Mouse (Mus musculus) heart, adult 9 months (tissue): ENCODE measurements around the gene Zzz3.

Experiments
- DNase-seq, 2 experiments: peaks; one replicate each; pipeline ENCODE4 v3.0.0; 2022; ENCODE audit warnings: low spot score in 2 of 2

The Zzz3 gene

GRCm38 (mm10) chr3:152494667-152495360 lies 99.5 kb downstream of the Zzz3 start:
- DNase-seq = no peak

- no peak for DNase-seq
These were observed 100.2 kb downstream of the Zzz3 start for GRCm38 (mm10) chr3:152495415-152495898.

GRCm38 (mm10) chr3:152497084-152497483 lies 101.8 kb downstream of the Zzz3 start:
- DNase-seq = no peak

GRCm38 (mm10) chr3:152497842-152498241 lies 102.6 kb downstream of the Zzz3 start:
- DNase-seq = no peak

- no peak for DNase-seq
These were observed 103.9 kb downstream of the Zzz3 start for GRCm38 (mm10) chr3:152498968-152499696.

- DNase-seq = no peak
These were observed 112.6 kb downstream of the Zzz3 start for GRCm38 (mm10) chr3:152507900-152508299.

- no peak for DNase-seq
These were observed 113.2 kb downstream of the Zzz3 start for GRCm38 (mm10) chr3:152508419-152508993.

GRCm38 (mm10) chr3:152509268-152509667 lies 114.0 kb downstream of the Zzz3 start:
- no peak for DNase-seq
